Mouse (Mus musculus) CH12.LX (cell line): ENCODE results near the gene Fam162a. TPM values are rescaled to one million over a fixed set of nuclear protein-coding genes. Genes with fewer than 3 reads are reported as not detected.

Experiments used
- DNase-seq: peaks from one replicate; pipeline ENCODE4 v3.0.0-alpha.2; 2013; ENCODE audit errors: extremely low read depth
- H3K27ac ChIP-seq: 2 replicates; pipeline ENCODE4 v1.5.1; 2012; ENCODE audit warnings: low read depth, mild to moderate bottlenecking, control low read depth, moderate library complexity; ENCODE audit not compliant: insufficient read depth
- H3K27me3 ChIP-seq: replicated peaks from 2 replicates; pipeline ENCODE3; 2012; ENCODE audit warnings: inconsistent platforms
- H3K36me3 ChIP-seq, 2 experiments: replicated peaks in 1 of 2; 2 replicates each; pipeline versions ENCODE3 to v1.6.1; 2012; ENCODE audit warnings: inconsistent platforms in 1 of 2, low read length in 1 of 2, mild to moderate bottlenecking in 1 of 2, mixed read lengths in 1 of 2, moderate library complexity in 1 of 2; ENCODE audit not compliant: control insufficient read depth in 1 of 2, insufficient read depth in 1 of 2
- H3K4me1 ChIP-seq, 2 experiments: 2 replicates each; pipeline ENCODE4 v1.6.1; 2012; ENCODE audit warnings: inconsistent platforms in 1 of 2, moderate library complexity in 1 of 2; ENCODE audit not compliant: insufficient read depth in 2 of 2, control insufficient read depth in 1 of 2
- H3K4me2 ChIP-seq: 2 replicates; pipeline ENCODE4 v1.6.1; 2012; ENCODE audit warnings: low read depth, mild to moderate bottlenecking, control low read depth; ENCODE audit not compliant: poor library complexity, insufficient read depth, severe bottlenecking
- H3K4me3 ChIP-seq, 3 experiments: fragments of 150-350 bp in 1 of 3; sonication (generic) in 1 of 3; replicated peaks in 1 of 3; 2 replicates each; pipeline versions ENCODE3 to v1.5.1; 2011 to 2012; ENCODE audit warnings: low read depth in 2 of 3, low read length in 2 of 3, mild to moderate bottlenecking in 2 of 3, moderate library complexity in 2 of 3, control low read depth in 1 of 3, improper control_type of control experiment in 1 of 3, inconsistent platforms in 1 of 3, mixed read lengths in 1 of 3; ENCODE audit not compliant: poor library complexity in 1 of 3
- H3K79me2 ChIP-seq: replicated peaks from 2 replicates; pipeline ENCODE4 v1.6.1; 2012; ENCODE audit warnings: mild to moderate bottlenecking, moderate library complexity; ENCODE audit not compliant: control insufficient read depth, poor library complexity, insufficient read depth, severe bottlenecking; ENCODE audit errors: extremely low read depth
- H3K9ac ChIP-seq: 2 replicates; pipeline ENCODE4 v1.6.1; 2012; ENCODE audit warnings: low read depth, mild to moderate bottlenecking, control low read depth, moderate library complexity; ENCODE audit not compliant: insufficient read depth
- H3K9me3 ChIP-seq: replicated peaks from 2 replicates; pipeline ENCODE3; 2012; ENCODE audit warnings: low read length, inconsistent platforms, mixed read lengths
- BHLHE40 ChIP-seq: IDR thresholded peaks from 2 replicates; pipeline ENCODE4 v1.6.1; 2011; ENCODE audit warnings: mild to moderate bottlenecking, low read depth, low read length, improper control_type of control experiment
- CHD1 ChIP-seq: IDR thresholded peaks from 2 replicates; pipeline ENCODE4 v1.6.1; 2012; ENCODE audit warnings: low read depth, low read length, improper control_type of control experiment, inconsistent platforms
- CHD2 ChIP-seq: IDR thresholded peaks from 2 replicates; pipeline ENCODE4 v1.6.1; 2011; ENCODE audit warnings: low read length, improper control_type of control experiment
- CTCF ChIP-seq, 2 experiments: IDR thresholded peaks in 1 of 2; conservative IDR thresholded peaks in 1 of 2; 2 replicates each; pipeline ENCODE4 v1.5.1; 2011 to 2012; ENCODE audit warnings: low read depth in 2 of 2, low read length in 2 of 2, improper control_type of control experiment in 1 of 2, inconsistent platforms in 1 of 2, mild to moderate bottlenecking in 1 of 2, moderate library complexity in 1 of 2
- ELF1 ChIP-seq: IDR thresholded peaks from 2 replicates; pipeline ENCODE4 v1.6.1; 2014; ENCODE audit warnings: low read depth, mild to moderate bottlenecking, inconsistent platforms, low read length, improper control_type of control experiment
- EP300 ChIP-seq: IDR thresholded peaks from 2 replicates; pipeline ENCODE4 v1.6.1; 2011; ENCODE audit warnings: low read length, improper control_type of control experiment
- ETS1 ChIP-seq: conservative IDR thresholded peaks from 2 replicates; pipeline ENCODE4 v1.6.1; 2012; ENCODE audit warnings: low read depth, mild to moderate bottlenecking, inconsistent platforms, low read length, improper control_type of control experiment, moderate library complexity
- GABPA ChIP-seq: IDR thresholded peaks from 2 replicates; pipeline ENCODE4 v1.6.1; 2012; ENCODE audit warnings: low read depth, low read length, improper control_type of control experiment, inconsistent platforms; ENCODE audit not compliant: insufficient replicate concordance
- HCFC1 ChIP-seq: IDR thresholded peaks from 2 replicates; pipeline ENCODE4 v1.6.1; 2012; ENCODE audit warnings: low read depth, mild to moderate bottlenecking, inconsistent platforms, low read length, improper control_type of control experiment
- IRF4 ChIP-seq: IDR thresholded peaks from 2 replicates; pipeline ENCODE4 v1.6.1; 2014; ENCODE audit warnings: low read depth, mild to moderate bottlenecking, inconsistent platforms, low read length, improper control_type of control experiment
- JUND ChIP-seq: conservative IDR thresholded peaks from 2 replicates; pipeline ENCODE4 v1.6.1; 2011; ENCODE audit warnings: low read depth, low read length, improper control_type of control experiment
- KAT2A ChIP-seq: IDR thresholded peaks from 2 replicates; pipeline ENCODE4 v1.6.1; 2012; ENCODE audit warnings: low read length, improper control_type of control experiment, inconsistent platforms; ENCODE audit not compliant: insufficient replicate concordance
- MAFK ChIP-seq: IDR thresholded peaks from 2 replicates; pipeline ENCODE4 v1.6.1; 2011; ENCODE audit warnings: low read length, improper control_type of control experiment; ENCODE audit not compliant: insufficient replicate concordance
- MYC ChIP-seq: IDR thresholded peaks from 2 replicates; pipeline ENCODE4 v1.6.1; 2011; ENCODE audit warnings: low read depth, mild to moderate bottlenecking, improper control_type of control experiment, low read length
- NRF1 ChIP-seq: IDR thresholded peaks from 2 replicates; pipeline ENCODE4 v1.6.1; 2014; ENCODE audit warnings: low read depth, mild to moderate bottlenecking, inconsistent platforms, low read length, improper control_type of control experiment, moderate library complexity
- POLR2A ChIP-seq: IDR thresholded peaks from 2 replicates; pipeline ENCODE4 v1.6.1; 2011; ENCODE audit warnings: low read depth, mild to moderate bottlenecking, improper control_type of control experiment, low read length
- POLR2AphosphoS2 ChIP-seq: IDR thresholded peaks from 2 replicates; pipeline ENCODE4 v1.6.1; 2011; ENCODE audit warnings: low read depth, low read length, improper control_type of control experiment
- SMC3 ChIP-seq: IDR thresholded peaks from 2 replicates; pipeline ENCODE4 v1.6.1; 2011; ENCODE audit warnings: low read depth, low read length, improper control_type of control experiment
- TBP ChIP-seq: conservative IDR thresholded peaks from 2 replicates; pipeline ENCODE4 v1.6.1; 2011; ENCODE audit warnings: low read depth, low read length, improper control_type of control experiment
- TCF12 ChIP-seq: IDR thresholded peaks from 2 replicates; pipeline ENCODE4 v1.6.1; 2014; ENCODE audit warnings: low read depth, mild to moderate bottlenecking, inconsistent platforms, low read length, improper control_type of control experiment
- ZC3H11A ChIP-seq: IDR thresholded peaks from 2 replicates; pipeline ENCODE4 v1.6.1; 2012; ENCODE audit warnings: low read depth, mild to moderate bottlenecking, inconsistent platforms, low read length, improper control_type of control experiment
- ZKSCAN1 ChIP-seq: IDR thresholded peaks from 2 replicates; pipeline ENCODE4 v1.6.1; 2012; ENCODE audit warnings: low read depth, inconsistent platforms, low read length, improper control_type of control experiment, borderline replicate concordance
- ZMIZ1 ChIP-seq: IDR thresholded peaks from 2 replicates; pipeline ENCODE4 v1.6.1; 2012; ENCODE audit warnings: low read depth, mild to moderate bottlenecking, inconsistent platforms, low read length, improper control_type of control experiment
- ZNF384 ChIP-seq: IDR thresholded peaks from 2 replicates; pipeline ENCODE4 v1.6.1; 2012; ENCODE audit warnings: low read depth, low read length, improper control_type of control experiment, inconsistent platforms
- dilution Hi-C: fragments of 300-500 bp; cut with MboI; formaldehyde crosslinking; loops from 2 replicates; pipeline ENCODE4 v1.14.3; 2020; ENCODE audit warnings: low sequenced_read_pairs; ENCODE audit not compliant: extremely low pct_unique_long_range_greater_than_20kb, extremely low pct_ligation_motif_present
- in situ Hi-C: fragments of 300-500 bp; cut with MboI; formaldehyde crosslinking; loops from 3 replicates; pipeline ENCODE4 v1.14.3; 2019; ENCODE audit warnings: low sequenced_read_pairs, low pct_ligation_motif_present, low pct_unique_long_range_greater_than_20kb, mixed read lengths
- polyA plus RNA-seq: library from polyadenylated mRNA; unstranded; fragments of >175 nt; gene quantifications from 2 replicates; pipeline ENCODE4 v1.2.1, GENCODE M21; 2012; ENCODE audit warnings: low read depth; ENCODE audit not compliant: insufficient read length
- total RNA-seq, 2 experiments: library from RNA; depleted of rRNA; stranded (reverse); fragments of 300-350 nt in 1 of 2; fragments of >200 nt in 1 of 2; gene quantifications; 2 replicates each; pipeline ENCODE4 v1.2.3; 2012 to 2014

The Fam162a gene
- total and polyA plus RNA-seq, 3 experiments, result 172 to 419 (median 369) TPM

DNA sequence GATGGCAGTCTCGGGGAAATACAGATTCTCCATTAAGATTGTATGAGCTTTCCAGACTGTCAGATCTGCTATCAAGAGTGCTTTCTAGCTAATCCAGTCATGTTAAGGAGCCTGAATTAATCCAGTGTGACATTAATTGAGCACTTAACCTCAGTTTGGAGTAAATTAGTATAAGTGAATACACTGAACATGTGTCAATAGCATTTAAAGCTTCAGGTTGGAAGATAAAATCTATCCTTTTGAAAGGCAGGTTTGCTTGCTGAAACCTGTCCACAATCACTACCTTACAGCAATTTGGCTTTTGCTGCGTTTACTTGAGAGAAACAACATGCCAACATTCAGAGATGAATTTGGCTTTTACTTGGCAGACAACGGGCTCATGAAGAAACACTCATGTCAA is 22.7 kb upstream of the Fam162a start:
- Histone ChIP-seq H3K9ac (no peak overlapping the region), H3K27me3 (no peaks in the 10 kb centered on the region), H3K36me3 (peaks cover 25 to 51% of the 10 kb centered on the region in 2 experiments), H3K9me3 (no peaks in the 10 kb centered on the region), H3K4me2 (no peak overlapping the region), H3K79me2 (no peaks in the 10 kb centered on the region), H3K27ac (no peak overlapping the region), H3K4me3 (no peak overlapping the region), H3K4me1 (peaks cover 0 to 12% of the 10 kb centered on the region in 2 experiments; a peak in 1 of 4 replicates)
- in situ Hi-C loops (no loop called here), dilution Hi-C loops (no loop called here)
- no peak for DNase-seq
- TF ChIP-seq EP300 (no peak), ZNF384 (no peak), HCFC1 (no peak), MYC (no peak), NRF1 (no peak), JUND (no peak), TBP (no peak), BHLHE40 (no peak), IRF4 (no peak), ETS1 (no peak), POLR2AphosphoS2 (no peak; the same call in 1 of the 2 replicates), CHD2 (no peak), GABPA (no peak), CTCF (conservative IDR thresholded peaks at IDR 0.05 in 1 of 2, IDR thresholded peaks at IDR 0.05 in 1 of 2; ENCODE audit: low read depth in 2 of 2, low read length in 2 of 2) (no peak)

DNA sequence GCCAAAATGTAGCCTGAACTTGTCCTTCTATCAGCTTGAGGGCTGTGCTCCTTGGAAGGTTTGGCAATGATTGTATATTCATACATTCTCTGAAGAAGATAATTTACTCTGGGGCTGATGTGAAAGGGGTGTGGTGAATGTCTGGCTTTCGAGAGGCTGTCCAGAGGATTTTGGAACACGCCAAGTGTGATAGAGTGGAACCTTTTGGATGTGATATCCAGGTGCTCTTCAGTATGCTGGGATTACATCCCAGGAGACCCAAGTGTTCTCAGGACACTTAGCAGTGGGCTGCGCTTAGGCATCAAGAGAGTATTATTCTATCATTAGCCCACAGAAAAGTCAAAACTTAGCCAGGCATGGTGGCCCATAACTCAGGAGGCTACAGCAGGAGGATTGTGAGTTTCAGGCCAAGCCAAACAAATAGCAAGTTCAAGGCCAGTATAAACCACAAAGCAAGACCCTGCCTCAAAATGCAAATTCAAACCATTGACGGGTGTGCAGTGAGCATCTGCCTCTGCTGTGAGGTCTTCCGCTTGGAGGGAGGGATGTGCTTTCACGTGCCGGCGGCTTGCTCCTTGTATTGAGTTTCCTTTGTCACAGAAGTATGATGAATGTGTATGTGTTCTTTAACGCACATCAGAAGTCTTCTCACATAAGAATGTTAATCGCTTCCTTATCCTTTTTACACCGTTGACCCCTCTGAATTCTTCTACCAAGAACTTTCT is 19.6 kb upstream of the Fam162a start:
- Histone ChIP-seq H3K4me1 (no peaks in the 10 kb centered on the region), H3K27me3 (no peaks in the 10 kb centered on the region), H3K4me3 (no peak overlapping the region), H3K27ac (no peak overlapping the region), H3K79me2 (no peaks in the 10 kb centered on the region), H3K9ac (no peak overlapping the region), H3K9me3 (no peaks in the 10 kb centered on the region), H3K36me3 (peaks cover 49 to 78% of the 10 kb centered on the region in 2 experiments), H3K4me2 (no peak overlapping the region)
- dilution Hi-C loops, result no loop called here
- in situ Hi-C loops, result no loop called here
- no peak for TF ChIP-seq POLR2A
- TF ChIP-seq ELF1, result no peak
- TF ChIP-seq ZKSCAN1, result no peak
- TF ChIP-seq ETS1, result no peak
- no peak for TF ChIP-seq NRF1
- no peak for TF ChIP-seq SMC3
- TF ChIP-seq MYC, result no peak
- no peak for TF ChIP-seq TBP
- no peak for TF ChIP-seq TCF12
- no peak for TF ChIP-seq KAT2A
- TF ChIP-seq ZC3H11A, result no peak
- no peak for TF ChIP-seq JUND
- TF ChIP-seq CHD2, result no peak
- TF ChIP-seq CHD1, result no peak
- TF ChIP-seq CTCF (conservative IDR thresholded peaks at IDR 0.05 in 1 of 2, IDR thresholded peaks at IDR 0.05 in 1 of 2; ENCODE audit: low read depth in 2 of 2, low read length in 2 of 2), result no peak
- TF ChIP-seq ZMIZ1, result no peak
- no peak for TF ChIP-seq POLR2AphosphoS2
- TF ChIP-seq MAFK, result no peak
- no peak for DNase-seq
